Mouse (Mus musculus) stomach, postnatal 0 days (tissue): ENCODE results near the gene Trim30b. TPM values are rescaled to one million over a fixed set of nuclear protein-coding genes. Genes with fewer than 3 reads are reported as not detected.

Experiments used
- ATAC-seq: fragments of 200-750 bp; cut with Nextera tagmentation; 2 replicates; pipeline ENCODE4 v1.8.0; 2017; ENCODE audit not compliant: low FRiP score, low TSS enrichment
- DNase-seq: peaks from one replicate; pipeline ENCODE4 v3.0.0-alpha.2; 2016; ENCODE audit warnings: low spot score
- H3K27ac ChIP-seq: fragments of 300-500 bp; sonication (generic); replicated peaks from 2 replicates; pipeline ENCODE4 v1.5.1; 2014; ENCODE audit warnings: mild to moderate bottlenecking, control low read depth
- H3K27me3 ChIP-seq: fragments of 300-500 bp; sonication (generic); 2 replicates; pipeline ENCODE4 v1.6.1; 2014; ENCODE audit warnings: low read length; ENCODE audit not compliant: control insufficient read depth, insufficient read depth
- H3K36me3 ChIP-seq: fragments of 300-500 bp; sonication (generic); 2 replicates; pipeline ENCODE4 v1.6.1; 2014; ENCODE audit warnings: low read length, mixed read lengths; ENCODE audit not compliant: control insufficient read depth, insufficient read depth
- H3K4me1 ChIP-seq: fragments of 300-500 bp; sonication (generic); replicated peaks from 2 replicates; pipeline ENCODE4 v1.6.1; 2014; ENCODE audit warnings: antibody characterized with exemption; ENCODE audit not compliant: control insufficient read depth, insufficient read depth
- H3K4me2 ChIP-seq: fragments of 300-500 bp; sonication (generic); replicated peaks from 2 replicates; pipeline ENCODE4 v1.6.1; 2014; ENCODE audit warnings: low read depth, mild to moderate bottlenecking, control low read depth, moderate library complexity
- H3K4me3 ChIP-seq: fragments of 300-500 bp; sonication (generic); 2 replicates; pipeline ENCODE4 v1.5.1; 2014; ENCODE audit warnings: low read depth, low read length, control low read depth
- H3K9ac ChIP-seq: fragments of 300-500 bp; sonication (generic); 2 replicates; pipeline ENCODE4 v1.6.1; 2014; ENCODE audit warnings: mild to moderate bottlenecking, low read length, control low read depth, mixed read lengths
- H3K9me3 ChIP-seq: fragments of 300-500 bp; sonication (generic); 2 replicates; pipeline ENCODE4 v1.6.1; 2016; ENCODE audit warnings: low read length; ENCODE audit not compliant: control insufficient read depth
- CTCF ChIP-seq: IDR thresholded peaks from 2 replicates; pipeline ENCODE4 v1.5.1; 2016; ENCODE audit warnings: antibody characterized with exemption, low read depth, mild to moderate bottlenecking, moderate library complexity
- EP300 ChIP-seq: optimal IDR thresholded peaks from 2 replicates; pipeline ENCODE3; 2016; ENCODE audit warnings: antibody characterized with exemption
- WGBS: fragments of 180-500 bp; shearing (Covaris S2); extraction: QIAGEN DNeasy Blood & Tissue Kit; methylation state at CpG from one replicate; pipeline ENCODE4 v1.1.7; 2014; 5-methylcytosine and 5-hydroxymethylcytosine counted together
- polyA plus RNA-seq: library from polyadenylated mRNA; unstranded; fragments of >200 nt; fragmentation: Nextera tagmentation; extraction: Ambion mirVana; gene quantifications from 2 replicates; pipeline ENCODE4 v1.2.1, GENCODE M21; 2015

The Trim30b gene
- 0.12 TPM in 2 replicates for polyA plus RNA-seq

DNA sequence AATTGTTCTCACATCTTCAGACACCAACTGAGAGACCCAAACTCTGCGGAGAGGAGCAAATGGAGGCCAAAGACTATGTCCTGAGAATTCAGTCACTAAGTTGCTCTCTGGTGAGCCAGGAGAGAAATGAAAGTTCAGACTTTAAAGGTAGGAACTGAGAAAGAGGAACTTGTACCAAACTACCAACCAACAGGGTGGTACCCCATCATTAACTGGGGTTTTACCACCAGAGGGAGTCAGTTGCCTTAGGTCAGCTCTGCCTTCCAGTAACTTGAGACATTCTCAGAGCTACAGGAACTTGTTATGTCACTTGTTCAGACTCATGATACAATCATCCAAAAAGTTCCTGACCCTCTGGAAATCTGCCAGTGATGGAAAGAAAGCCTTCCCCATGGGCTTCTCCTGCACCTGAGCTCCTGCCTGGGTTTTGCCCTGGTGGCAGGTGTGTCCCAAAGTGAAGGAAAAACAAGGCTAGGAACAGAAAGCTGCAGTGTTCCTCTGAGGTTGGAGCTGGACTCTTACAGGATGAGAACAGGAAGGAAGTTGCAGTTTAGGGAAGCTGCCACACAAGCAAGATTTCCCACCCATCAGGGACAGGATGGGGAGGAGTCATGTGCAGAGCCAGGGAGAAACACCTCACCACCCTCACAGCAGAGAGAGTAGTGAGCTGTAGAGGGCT lies at the start of gene Trim30b:
Trim30b (minus strand) TSS at position 149 of the 679 bp plus-strand sequence.
- no peak within 1 kb of the TSS for H3K4me3 ChIP-seq
- no peaks in the 10 kb centered on the region for H3K9me3 ChIP-seq
- no peak within 1 kb of the TSS for H3K4me2 ChIP-seq
- H3K9ac ChIP-seq: no peak within 1 kb of the TSS
- 66% methylated on average over 1 of the region's 1 CpGs for WGBS
- no peak for TF ChIP-seq EP300
- peak; percentile 42 for TF ChIP-seq CTCF
- H3K36me3 ChIP-seq: no peaks in the 10 kb centered on the region
- ATAC-seq (no peak), DNase-seq (no peak)
- no peaks in the 10 kb centered on the region for H3K4me1 ChIP-seq
- no peaks in the 10 kb centered on the region for H3K27me3 ChIP-seq
- no peak within 1 kb of the TSS for H3K27ac ChIP-seq

DNA sequence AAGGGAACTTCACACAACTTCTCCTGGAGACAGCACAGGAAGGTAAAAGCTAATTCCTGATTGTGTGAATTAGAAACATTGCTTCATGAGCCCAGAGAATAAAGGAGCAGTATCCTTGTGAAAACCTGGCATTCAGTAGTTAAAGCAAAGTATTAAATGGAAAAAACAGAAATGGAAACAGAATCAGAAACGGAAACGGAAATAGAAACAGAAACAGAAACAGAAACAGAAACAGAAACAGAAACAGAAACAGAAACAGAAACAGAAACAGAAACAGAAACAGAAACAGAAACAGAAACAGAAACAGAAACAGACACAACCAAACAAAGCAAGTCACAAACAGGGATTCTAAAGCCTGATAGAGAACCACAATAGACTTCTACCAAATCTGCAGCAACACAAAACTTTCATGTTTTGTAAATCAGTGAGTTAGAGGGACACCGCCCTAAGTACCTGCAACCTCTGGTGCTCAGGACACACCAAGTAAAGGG lies 34.8 kb upstream of the Trim30b start:
- ATAC-seq: no peak
- Histone ChIP-seq H3K4me2 (no peak overlapping the region), H3K9me3 (no peaks in the 10 kb centered on the region), H3K9ac (no peak overlapping the region), H3K4me1 (no peaks in the 10 kb centered on the region), H3K27ac (no peak overlapping the region), H3K27me3 (no peaks in the 10 kb centered on the region), H3K4me3 (no peak overlapping the region), H3K36me3 (no peaks in the 10 kb centered on the region)
- TF ChIP-seq CTCF (no peak), EP300 (no peak)
- 90% methylated on average over 3 of the region's 3 CpGs for WGBS
- DNase-seq: no peak

DNA sequence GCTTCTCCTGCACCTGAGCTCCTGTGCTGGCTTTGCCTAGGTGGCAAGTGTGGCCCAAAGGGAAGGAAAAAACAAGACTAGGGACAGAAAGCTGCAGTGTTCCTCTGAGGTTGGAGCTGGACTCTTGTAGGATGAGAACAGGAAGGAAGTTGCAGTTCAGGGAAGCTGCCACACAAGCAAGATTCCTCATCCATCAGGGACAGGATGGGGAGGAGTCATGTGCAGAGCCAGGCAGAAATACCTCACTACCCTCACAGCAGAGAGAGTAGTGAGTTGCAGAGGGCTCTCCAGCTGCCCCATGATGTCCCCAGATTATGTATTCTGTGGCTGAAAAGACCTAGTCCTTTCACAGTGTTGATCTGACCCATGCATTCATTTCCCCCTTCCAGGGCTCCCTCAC lies 31.5 kb upstream of the Trim30b start:
- Histone ChIP-seq H3K4me2 (no peak overlapping the region), H3K4me3 (no peak overlapping the region), H3K27ac (no peak overlapping the region), H3K36me3 (no peaks in the 10 kb centered on the region), H3K9ac (no peak overlapping the region), H3K4me1 (no peaks in the 10 kb centered on the region), H3K9me3 (no peaks in the 10 kb centered on the region), H3K27me3 (no peaks in the 10 kb centered on the region)
- no peak for TF ChIP-seq EP300
- TF ChIP-seq CTCF: no peak
- DNase-seq (no peak), ATAC-seq (no peak)

- 75% methylated on average over 1 of the region's 1 CpGs for WGBS
- no peak within 1 kb of the TSS for H3K4me2 ChIP-seq
- TF ChIP-seq EP300 (no peak), CTCF (no peak)
- no peak for DNase-seq
- no peaks in the 10 kb centered on the region for H3K27me3 ChIP-seq
- no peak within 1 kb of the TSS for H3K9ac ChIP-seq
- H3K36me3 ChIP-seq: no peaks in the 10 kb centered on the region
- no peak within 1 kb of the TSS for H3K4me3 ChIP-seq
- H3K4me1 ChIP-seq: no peaks in the 10 kb centered on the region
- no peak within 1 kb of the TSS for H3K27ac ChIP-seq
- no peaks in the 10 kb centered on the region for H3K9me3 ChIP-seq
- ATAC-seq: no peak
Measured at GRCm38 (mm10) chr7:104400698-104401097, 31.0 kb upstream of the Trim30b start, which contains the start of gene Trim30c. Gene Trim30c, minus strand, starts transcription at chr7:104400837.

- TF ChIP-seq EP300: no peak
- no peak for TF ChIP-seq CTCF
- no peaks in the 10 kb centered on the region for H3K4me1 ChIP-seq
- no peak for ATAC-seq
- WGBS: 76% methylated on average over 1 of the region's 1 CpGs
- H3K27me3 ChIP-seq: no peaks in the 10 kb centered on the region
- no peak overlapping the region for H3K27ac ChIP-seq
- no peaks in the 10 kb centered on the region for H3K36me3 ChIP-seq
- DNase-seq: no peak
- no peak overlapping the region for H3K9ac ChIP-seq
- H3K9me3 ChIP-seq: no peaks in the 10 kb centered on the region
- no peak overlapping the region for H3K4me3 ChIP-seq
- no peak overlapping the region for H3K4me2 ChIP-seq
Measured at GRCm38 (mm10) chr7:104398492-104398891, 28.8 kb upstream of the Trim30b start.

GRCm38 (mm10) chr7:104366339-104366738 lies 3.3 kb downstream of the Trim30b start:
- Histone ChIP-seq H3K36me3 (no peaks in the 10 kb centered on the region), H3K27me3 (no peaks in the 10 kb centered on the region), H3K4me3 (no peak overlapping the region), H3K27ac (no peak overlapping the region), H3K9ac (no peak overlapping the region), H3K4me2 (no peak overlapping the region), H3K4me1 (no peaks in the 10 kb centered on the region), H3K9me3 (no peaks in the 10 kb centered on the region)
- TF ChIP-seq CTCF (no peak), EP300 (no peak)
- DNase-seq (no peak), ATAC-seq (no peak)
